Mouse (Mus musculus): ENCODE measurements around the gene Polr1c.

- TF ChIP-seq CTCF (conservative IDR thresholded peaks at IDR 0.05; ENCODE audit: insufficient read depth, insufficient read length, low read depth, low read length) (no peak), POLR2A (IDR thresholded peaks at IDR 0.05; ENCODE audit: low read depth, low read length) (no peak)
Measured at GRCm38 (mm10) chr17:46268026-46268720, 20.3 kb upstream of the Polr1c start.
